Mouse (Mus musculus): ENCODE measurements around the gene Hcfc2. TPM values are rescaled to one million over a fixed set of nuclear protein-coding genes. Genes with fewer than 3 reads are reported as not detected.

Gene Hcfc2
- polyA plus RNA-seq, 1 experiment from 2014 or later: 47.9 TPM

DNA sequence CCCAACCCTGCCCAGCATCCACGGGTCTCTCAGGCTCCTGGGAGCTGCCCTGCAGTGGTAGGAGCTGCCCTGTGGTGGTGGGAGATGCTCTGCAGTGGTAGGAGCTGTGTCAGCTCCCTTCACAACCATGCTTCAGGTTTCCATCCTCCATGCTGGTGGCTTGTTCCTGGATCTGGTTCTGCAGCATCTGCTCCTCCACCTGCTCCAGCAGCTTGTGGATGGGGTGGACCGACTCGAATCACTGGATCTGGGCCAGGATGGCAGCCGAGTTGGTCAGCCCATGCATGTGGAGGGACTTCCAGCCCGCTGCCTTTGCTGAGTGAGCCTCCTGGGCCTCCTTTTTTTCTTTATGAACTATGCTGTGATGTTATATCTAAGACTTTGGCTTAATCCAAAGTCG, 19.0 kb upstream of the Hcfc2 start:
- H3K27me3 ChIP-seq: no peaks in the 10 kb centered on the region
- H3K4me2 ChIP-seq: no peak overlapping the region
- ATAC-seq (ENCODE audit: insufficient number of reproducible peaks, insufficient read depth, low FRiP score, low TSS enrichment, low read depth): no peak
- H3K9me3 ChIP-seq: no peaks in the 10 kb centered on the region
- no peak overlapping the region for H3K9ac ChIP-seq (replicated peaks)
- no peak overlapping the region for H3K27ac ChIP-seq
- WGBS: 83% methylated on average over 6 of the region's 6 CpGs
- H3K4me1 ChIP-seq (replicated peaks): no peaks in the 10 kb centered on the region
- H3K4me3 ChIP-seq (replicated peaks): no peak overlapping the region
- H3K36me3 ChIP-seq: no peaks in the 10 kb centered on the region

DNA sequence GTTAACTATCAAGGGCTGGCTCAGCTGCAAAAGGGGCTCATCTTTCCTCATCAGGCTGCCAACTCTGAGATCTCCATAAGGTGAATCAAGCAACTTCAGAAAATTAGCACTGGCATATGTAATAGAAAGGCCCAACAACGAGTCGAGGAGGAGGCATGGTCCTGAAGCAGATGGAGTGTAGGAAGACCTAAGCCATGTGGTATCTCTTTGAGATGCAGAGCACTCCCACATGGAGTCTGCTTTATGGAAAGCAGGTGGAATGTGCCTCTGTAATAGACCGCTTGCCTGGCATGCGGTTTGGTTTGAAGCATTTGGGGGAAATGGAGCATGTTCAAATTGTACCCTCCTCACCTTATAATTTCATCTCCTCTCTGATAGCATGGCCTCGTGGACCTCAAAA, 15.2 kb upstream of the Hcfc2 start:
- no peak overlapping the region for H3K4me2 ChIP-seq
- no peak for ATAC-seq (ENCODE audit: insufficient number of reproducible peaks, insufficient read depth, low FRiP score, low TSS enrichment, low read depth)
- H3K36me3 ChIP-seq: no peaks in the 10 kb centered on the region
- no peak overlapping the region for H3K9ac ChIP-seq (replicated peaks)
- H3K27me3 ChIP-seq: no peaks in the 10 kb centered on the region
- H3K27ac ChIP-seq: no peak overlapping the region
- H3K4me3 ChIP-seq (replicated peaks): no peak overlapping the region
- WGBS: 84% methylated on average over 5 of the region's 5 CpGs
- H3K4me1 ChIP-seq (replicated peaks): no peaks in the 10 kb centered on the region
- H3K9me3 ChIP-seq: no peaks in the 10 kb centered on the region

DNA sequence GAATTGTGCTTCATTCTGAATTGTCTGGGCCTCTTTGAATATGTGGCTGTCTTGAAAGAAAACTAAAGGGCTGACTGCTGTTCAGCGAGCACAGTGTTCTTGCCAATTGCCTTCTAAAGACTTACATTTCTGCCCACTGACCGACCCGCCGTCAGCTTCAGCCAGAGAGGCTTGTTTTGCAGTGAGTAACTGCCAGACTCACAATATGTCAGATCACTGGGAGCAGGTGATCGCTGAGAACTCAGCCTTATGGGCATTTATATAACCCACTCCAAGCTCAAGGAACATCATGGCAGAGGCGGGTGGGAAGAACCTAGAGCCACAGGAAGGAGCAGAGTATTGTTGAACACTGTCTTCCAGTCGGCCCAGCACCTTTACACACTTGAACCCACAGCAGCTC, 14.3 kb upstream of the Hcfc2 start:
- no peak overlapping the region for H3K9ac ChIP-seq (replicated peaks)
- no peak overlapping the region for H3K4me3 ChIP-seq (replicated peaks)
- H3K4me2 ChIP-seq: no peak overlapping the region
- 86% methylated on average over 7 of the region's 7 CpGs for WGBS
- H3K36me3 ChIP-seq: no peaks in the 10 kb centered on the region
- H3K27me3 ChIP-seq: no peaks in the 10 kb centered on the region
- H3K9me3 ChIP-seq: no peaks in the 10 kb centered on the region
- H3K4me1 ChIP-seq (replicated peaks): no peaks in the 10 kb centered on the region
- no peak for ATAC-seq (ENCODE audit: insufficient number of reproducible peaks, insufficient read depth, low FRiP score, low TSS enrichment, low read depth)
- H3K27ac ChIP-seq: no peak overlapping the region

DNA sequence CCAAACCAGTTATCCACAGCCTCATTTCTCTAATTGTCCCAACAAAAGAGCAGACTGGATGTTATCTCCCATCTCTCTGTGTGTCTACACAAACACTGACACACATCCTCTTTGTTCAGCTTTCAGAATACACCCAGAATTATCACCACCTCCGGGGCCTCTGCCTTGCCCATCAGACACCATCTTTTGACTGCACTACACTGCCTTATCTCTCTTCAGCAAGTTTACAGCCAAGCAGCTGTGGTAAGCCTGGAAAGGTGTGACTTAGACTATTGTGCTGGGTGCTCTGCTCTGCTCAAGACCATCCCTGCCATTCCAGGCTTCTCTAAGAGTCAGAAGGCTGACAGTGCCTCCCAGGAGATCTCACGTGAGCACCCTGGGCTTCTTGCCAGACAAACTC, 10.5 kb upstream of the Hcfc2 start:
- Histone ChIP-seq H3K4me1 (replicated peaks) (peaks cover 4% of the 10 kb centered on the region; the same call in 1 of the 2 replicates), H3K4me3 (replicated peaks) (no peak overlapping the region), H3K9me3 (no peaks in the 10 kb centered on the region), H3K4me2 (no peak overlapping the region), H3K27ac (no peak overlapping the region), H3K27me3 (no peaks in the 10 kb centered on the region), H3K36me3 (no peaks in the 10 kb centered on the region), H3K9ac (replicated peaks) (no peak overlapping the region)
- 71% methylated on average over 2 of the region's 2 CpGs for WGBS
- no peak for ATAC-seq (ENCODE audit: insufficient number of reproducible peaks, insufficient read depth, low FRiP score, low TSS enrichment, low read depth)

DNA sequence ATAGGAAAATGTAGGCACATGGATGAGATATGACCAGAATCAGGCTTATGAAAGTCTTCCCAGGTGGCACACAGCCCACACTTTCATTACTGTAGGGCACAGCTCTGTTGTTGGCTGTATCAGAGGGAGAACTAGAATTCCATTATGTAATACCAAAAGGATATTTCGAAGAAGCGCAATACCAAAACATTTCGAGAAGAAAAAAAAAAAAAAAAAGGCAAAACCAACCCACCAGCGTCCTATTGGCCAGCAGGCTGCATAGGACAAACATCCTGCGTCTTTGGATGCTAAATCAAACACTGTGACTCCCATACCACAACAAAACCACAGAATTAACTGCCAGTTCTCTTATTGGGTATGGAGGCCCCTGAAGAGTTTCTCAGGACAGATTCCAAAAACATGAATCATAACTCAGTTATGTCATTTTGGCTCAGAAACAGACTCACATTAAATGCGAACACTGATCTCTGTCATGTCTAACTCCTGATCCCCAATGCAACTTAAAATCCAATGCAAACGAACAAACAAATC, 6.2 kb upstream of the Hcfc2 start:
- Histone ChIP-seq H3K4me3 (replicated peaks) (peak overlapping the region; percentile 34), H3K36me3 (no peaks in the 10 kb centered on the region), H3K4me2 (peak overlapping the region; percentile 55), H3K27ac (peak overlapping the region; percentile 94), H3K27me3 (no peaks in the 10 kb centered on the region), H3K9me3 (no peaks in the 10 kb centered on the region), H3K9ac (replicated peaks) (no peak overlapping the region), H3K4me1 (replicated peaks) (peaks cover 15% of the 10 kb centered on the region)
- 78% methylated on average over 7 of the region's 7 CpGs for WGBS
- ATAC-seq (ENCODE audit: insufficient number of reproducible peaks, insufficient read depth, low FRiP score, low TSS enrichment, low read depth): no peak

DNA sequence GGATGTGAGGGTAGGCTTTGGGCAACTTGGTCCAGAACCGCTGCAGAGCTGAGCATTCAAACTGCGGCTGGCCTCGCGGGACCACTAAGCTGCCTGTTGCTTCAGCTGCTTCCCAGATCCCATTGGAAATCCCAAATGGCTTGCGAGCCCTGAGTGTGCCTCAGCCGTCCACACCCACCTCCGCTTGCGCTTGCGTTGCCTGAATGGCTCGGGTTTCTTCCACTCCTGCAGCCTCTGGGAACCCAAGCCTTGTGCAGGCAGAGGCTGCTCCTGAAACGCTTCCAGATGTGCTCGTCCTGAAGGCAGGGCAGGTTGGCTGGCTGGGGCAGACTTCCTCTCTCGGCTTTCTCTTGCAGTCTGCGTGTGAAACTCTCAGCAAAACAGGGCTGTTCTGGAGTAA, 5.5 kb upstream of the Hcfc2 start, which contains the start of gene Glt8d2:
Gene Glt8d2, minus strand, starts transcription at position 157 of the 400 bp plus-strand sequence.
- Histone ChIP-seq H3K36me3 (no peaks in the 10 kb centered on the region), H3K9me3 (no peaks in the 10 kb centered on the region), H3K4me2 (peak within 1 kb of the TSS; percentile 55), H3K4me3 (replicated peaks) (peak within 1 kb of the TSS; percentile 34), H3K4me1 (replicated peaks) (peaks cover 15% of the 10 kb centered on the region), H3K9ac (replicated peaks) (peak within 1 kb of the TSS; percentile 40; the same call in 1 of the 2 replicates), H3K27ac (peak within 1 kb of the TSS; percentile 94), H3K27me3 (no peaks in the 10 kb centered on the region; the same call in 1 of the 2 replicates)
- peak; percentile 97 for ATAC-seq (ENCODE audit: insufficient number of reproducible peaks, insufficient read depth, low FRiP score, low TSS enrichment, low read depth)
- 2% methylated on average over 14 of the region's 14 CpGs for WGBS

DNA sequence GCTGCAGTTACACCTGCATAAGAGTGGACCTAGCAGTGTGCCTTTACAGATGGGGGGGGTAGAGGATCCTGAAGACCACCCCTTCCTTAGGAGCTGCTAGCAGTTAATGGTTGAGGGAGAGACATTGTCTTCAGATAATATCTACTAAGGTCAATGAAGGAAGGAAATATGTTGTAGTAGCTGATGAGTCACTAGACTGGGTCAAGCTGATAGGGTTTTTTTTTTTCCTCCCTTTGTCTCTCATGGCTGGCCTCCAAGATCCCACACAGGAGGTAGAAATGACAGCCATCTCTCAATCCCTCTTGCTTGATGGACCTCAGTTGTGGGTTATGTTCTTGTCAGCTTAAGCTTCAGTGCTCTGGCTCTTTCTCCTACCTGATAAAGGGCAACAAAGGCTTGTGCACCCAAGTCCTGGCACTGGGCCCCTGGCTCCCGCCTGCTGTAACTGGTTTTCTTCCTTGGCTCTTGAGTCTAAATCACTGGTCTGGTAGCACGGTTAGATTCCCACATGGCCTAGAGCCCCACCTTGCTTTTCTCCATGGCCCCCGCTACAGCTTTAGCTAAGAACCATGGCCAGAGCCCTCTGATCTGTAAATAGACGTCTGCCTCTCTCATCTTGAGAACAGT, 606 bp downstream of the Hcfc2 start:
- no peak overlapping the region for H3K9ac ChIP-seq (replicated peaks)
- no peaks in the 10 kb centered on the region; the same call in 1 of the 2 replicates for H3K27me3 ChIP-seq
- H3K4me2 ChIP-seq: no peak overlapping the region
- H3K36me3 ChIP-seq: peaks cover 5% of the 10 kb centered on the region; the same call in 1 of the 2 replicates
- 69% methylated on average over 4 of the region's 4 CpGs for WGBS
- ATAC-seq (ENCODE audit: insufficient number of reproducible peaks, insufficient read depth, low FRiP score, low TSS enrichment, low read depth): no peak
- H3K4me1 ChIP-seq (replicated peaks): peaks cover 11% of the 10 kb centered on the region
- no peak overlapping the region for H3K4me3 ChIP-seq (replicated peaks)
- no peak overlapping the region for H3K27ac ChIP-seq
- H3K9me3 ChIP-seq: no peaks in the 10 kb centered on the region

DNA sequence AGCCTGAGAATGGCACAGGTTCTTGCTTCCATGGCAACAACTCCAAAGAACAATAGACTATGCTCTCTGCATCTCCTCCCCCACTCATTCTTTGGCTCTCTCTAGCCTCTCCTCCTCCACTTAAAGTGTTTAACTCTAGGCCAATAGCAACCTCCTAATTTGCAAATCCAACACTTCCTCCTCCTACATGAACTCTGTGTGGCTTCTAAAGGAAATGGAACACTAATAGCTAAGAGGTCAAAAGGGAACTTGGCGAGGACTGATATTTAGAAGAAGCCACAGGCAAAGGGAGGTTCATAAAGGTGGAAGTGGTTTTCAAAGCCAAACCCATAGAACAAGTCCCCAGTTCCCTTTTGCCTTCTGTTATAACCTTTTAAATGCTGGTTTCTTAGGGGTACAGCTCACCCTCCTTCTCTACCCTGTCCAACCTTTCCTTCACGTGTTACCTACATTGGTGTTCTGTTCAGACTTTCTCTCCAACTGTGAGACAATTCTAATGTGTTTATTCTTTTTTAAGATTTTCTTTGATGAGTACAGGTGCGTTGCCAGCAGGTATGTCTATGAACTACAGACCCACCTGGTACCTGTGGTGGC, 1.4 kb downstream of the Hcfc2 start:
- Histone ChIP-seq H3K4me1 (replicated peaks) (peaks cover 9% of the 10 kb centered on the region), H3K9ac (replicated peaks) (no peak overlapping the region), H3K9me3 (no peaks in the 10 kb centered on the region), H3K27me3 (no peaks in the 10 kb centered on the region; the same call in 1 of the 2 replicates), H3K27ac (no peak overlapping the region), H3K4me3 (replicated peaks) (no peak overlapping the region), H3K36me3 (peaks cover 11% of the 10 kb centered on the region), H3K4me2 (no peak overlapping the region)
- WGBS: 82% methylated on average over 3 of the region's 3 CpGs
- ATAC-seq (ENCODE audit: insufficient number of reproducible peaks, insufficient read depth, low FRiP score, low TSS enrichment, low read depth): no peak

DNA sequence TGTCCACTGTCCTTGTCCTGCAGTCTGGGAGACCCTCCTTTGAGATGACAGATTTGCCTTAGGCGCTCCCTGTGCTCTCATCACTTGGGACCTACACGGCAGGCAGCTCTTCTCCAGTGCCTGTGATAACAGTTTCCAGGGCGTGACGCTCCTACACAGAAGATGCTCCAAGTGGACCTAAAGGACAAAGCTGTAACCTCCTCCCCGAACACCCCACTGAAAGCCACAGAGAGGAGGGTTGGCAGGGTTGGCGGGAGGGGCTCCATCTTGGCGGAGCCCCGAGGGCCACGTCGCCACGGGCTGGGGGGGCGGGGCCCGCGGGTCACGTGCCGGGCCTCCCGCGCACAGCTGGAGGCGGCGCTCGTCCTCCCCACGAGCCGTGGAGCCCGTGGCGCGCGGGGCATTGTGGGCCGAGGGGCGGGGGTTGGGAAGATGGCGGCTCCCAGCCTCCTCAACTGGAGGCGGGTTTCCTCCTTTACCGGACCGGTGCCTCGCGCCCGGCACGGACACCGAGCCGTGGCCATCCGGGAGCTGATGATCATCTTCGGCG, 2.8 kb downstream of the Hcfc2 start:
- Histone ChIP-seq H3K4me1 (replicated peaks) (peaks cover 9% of the 10 kb centered on the region), H3K9me3 (no peaks in the 10 kb centered on the region), H3K4me3 (replicated peaks) (peak overlapping the region; percentile 94), H3K4me2 (peak overlapping the region; percentile 90), H3K27me3 (no peaks in the 10 kb centered on the region; the same call in 1 of the 2 replicates), H3K9ac (replicated peaks) (peak overlapping the region; percentile 79), H3K36me3 (peaks cover 16% of the 10 kb centered on the region), H3K27ac (peak overlapping the region; percentile 56; the same call in 1 of the 2 replicates)
- peak; percentile 91 for ATAC-seq (ENCODE audit: insufficient number of reproducible peaks, insufficient read depth, low FRiP score, low TSS enrichment, low read depth)
- 2% methylated on average over 38 of the region's 42 CpGs for WGBS

DNA sequence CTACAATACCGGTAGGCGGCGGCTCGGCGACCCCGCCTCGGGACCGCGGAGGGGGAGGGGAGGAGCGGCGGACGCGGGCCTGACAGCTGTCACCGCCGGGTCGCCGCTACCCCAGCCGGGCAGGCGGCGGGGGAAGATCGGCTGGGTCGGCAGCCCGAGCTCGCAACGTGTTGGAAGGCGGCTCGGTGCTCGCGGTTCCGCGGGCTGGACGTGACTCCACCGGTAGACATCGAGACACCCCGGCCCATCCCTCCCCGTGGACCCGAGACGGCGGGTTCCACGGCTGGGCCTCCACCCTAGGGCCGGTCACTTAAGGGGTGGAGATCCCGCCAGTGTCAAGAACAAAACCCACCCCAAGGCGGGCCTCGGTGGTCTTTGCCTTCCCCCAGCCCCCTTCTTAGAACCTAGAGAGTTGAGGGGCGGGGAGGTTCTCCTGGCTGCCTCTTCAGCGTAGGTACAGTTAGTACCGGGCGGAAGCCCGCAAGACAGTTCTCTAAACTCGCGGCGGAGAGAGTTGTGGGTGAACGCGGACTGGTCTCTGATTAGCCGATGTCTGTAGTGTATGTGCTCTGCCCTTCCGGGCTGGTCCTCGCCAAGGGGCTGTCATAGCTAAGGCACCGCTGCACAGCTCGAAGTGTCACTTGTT, 3.5 kb downstream of the Hcfc2 start:
- Histone ChIP-seq H3K9ac (replicated peaks) (peak overlapping the region; percentile 79), H3K27ac (peak overlapping the region; percentile 56; the same call in 1 of the 2 replicates), H3K4me3 (replicated peaks) (peak overlapping the region; percentile 94), H3K36me3 (peaks cover 20% of the 10 kb centered on the region), H3K4me2 (peak overlapping the region; percentile 90), H3K27me3 (no peaks in the 10 kb centered on the region; the same call in 1 of the 2 replicates), H3K9me3 (no peaks in the 10 kb centered on the region), H3K4me1 (replicated peaks) (peaks cover 9% of the 10 kb centered on the region)
- ATAC-seq (ENCODE audit: insufficient number of reproducible peaks, insufficient read depth, low FRiP score, low TSS enrichment, low read depth): peak; percentile 64
- under 1% methylated on average over 55 of the region's 59 CpGs for whole genome bisulfite sequencing

DNA sequence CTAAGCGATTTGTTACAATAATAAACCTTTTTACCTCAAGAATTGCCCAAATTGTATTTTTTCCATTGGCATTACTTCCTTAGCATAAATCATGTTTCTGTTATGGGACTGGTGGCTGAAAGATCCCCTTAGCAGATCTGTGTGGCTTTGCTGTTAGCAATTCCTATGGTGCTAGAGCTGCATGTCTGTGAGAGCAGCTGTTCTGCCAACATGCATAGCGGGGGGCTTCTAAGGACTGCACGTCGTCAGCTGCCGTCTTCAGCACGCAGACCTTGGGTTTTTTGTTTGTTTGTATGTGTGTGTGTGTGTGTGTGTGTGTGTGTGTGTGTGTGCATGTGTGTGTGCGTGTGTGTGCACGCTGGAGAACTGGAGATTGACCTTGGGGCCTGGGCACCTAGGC, 45.4 kb downstream of the Hcfc2 start:
- Histone ChIP-seq H3K4me2 (no peak overlapping the region), H3K4me3 (replicated peaks) (no peak overlapping the region), H3K9ac (replicated peaks) (no peak overlapping the region), H3K36me3 (peaks cover 74% of the 10 kb centered on the region), H3K9me3 (no peaks in the 10 kb centered on the region), H3K4me1 (replicated peaks) (no peaks in the 10 kb centered on the region), H3K27me3 (no peaks in the 10 kb centered on the region), H3K27ac (no peak overlapping the region)
- 79% methylated on average over 8 of the region's 8 CpGs for WGBS
- ATAC-seq (ENCODE audit: insufficient number of reproducible peaks, insufficient read depth, low FRiP score, low TSS enrichment, low read depth): no peak

All from limb, embryonic 12.5 days (tissue).